Comparison of ENCODE assay signal across 1 mouse cellular context in the genomic region with DNA sequence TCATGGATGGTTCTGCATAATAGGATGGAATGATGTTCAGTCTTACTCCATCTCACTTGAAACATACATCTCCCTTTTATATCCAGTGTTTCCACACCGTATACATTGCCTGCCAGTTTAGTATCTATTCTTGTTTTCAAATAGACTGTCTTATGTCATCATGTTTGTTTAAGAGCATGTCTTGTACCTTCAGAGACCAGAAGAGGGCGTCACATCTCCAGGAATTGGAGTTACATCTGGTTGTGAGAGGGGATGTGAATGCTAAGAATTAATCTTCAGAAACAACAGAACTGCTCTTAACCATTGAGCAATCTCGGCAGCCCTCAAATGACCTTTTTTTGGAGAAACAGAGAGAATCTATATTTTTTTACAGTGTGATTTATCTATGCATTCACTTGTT.
TF ChIP-seq lines count a peak whose summit lies in the region.

No protein-coding gene starts in this region.

TF ChIP-seq in MEL, 35 proteins besides CTCF, POLR2A, EP300 and RAD21 (continued from another document):
- TF ChIP-seq UBTF (IDR thresholded peaks at IDR 0.05; ENCODE audit: borderline replicate concordance, insufficient read depth, low read depth, low read length) (no peak), BHLHE40 (IDR thresholded peaks at IDR 0.05; ENCODE audit: borderline replicate concordance, low read depth, low read length) (no peak), KAT2A (conservative IDR thresholded peaks at IDR 0.05; ENCODE audit: low read depth, low read length) (no peak), USF1 (IDR thresholded peaks at IDR 0.05; ENCODE audit: low read depth, low read length) (no peak)
